Comparison of ENCODE assay signal across 37 mouse cellular contexts in the genomic region with DNA sequence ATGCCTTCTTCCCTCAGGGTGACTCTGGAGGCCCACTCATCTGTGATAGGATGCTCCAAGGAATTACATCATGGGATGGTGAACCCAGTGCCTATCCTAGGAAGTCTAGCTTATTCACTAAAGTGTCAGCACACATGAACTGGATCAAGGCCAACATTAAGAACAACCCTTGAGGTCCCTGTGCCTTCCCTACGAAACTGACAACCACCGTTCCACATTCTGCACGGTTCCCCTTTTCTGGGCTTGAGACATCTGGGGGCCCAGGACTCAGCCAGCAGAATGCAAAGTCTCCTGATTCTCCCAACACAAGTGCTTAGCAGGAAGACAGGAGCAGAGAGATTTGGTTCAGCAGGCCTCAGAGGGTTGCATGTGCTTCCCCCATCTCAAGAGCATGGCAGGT. TPM values are rescaled to one million over a fixed set of nuclear protein-coding genes. Genes with fewer than 3 reads are reported as not detected.
A peak's percentile ranks its signal among the peaks of the same experiment; 100 is the strongest.
DNase-seq lines count a peak whose midpoint lies in the region; ATAC-seq and TF ChIP-seq lines count a peak whose summit lies in the region.
"Had no signal": no experiment of that assay in that cellular context is flagged by ENCODE, and none has a peak within 500 bp of the region (broad histone marks: within the 10 kb centered on the region; RNA-seq: fewer than 3 reads in every experiment).

No protein-coding gene starts in this region.

- no peaks in the 10 kb centered on the region for H3K36me3 ChIP-seq in liver, adult 2 months (ENCODE audit: control insufficient read depth, insufficient read depth, low read length)
- H3K36me3 ChIP-seq in liver, embryonic 11.5 days (ENCODE audit: control insufficient read depth, insufficient read depth, low read length): no peaks in the 10 kb centered on the region
- H3K36me3 ChIP-seq in neural tube, embryonic 13.5 days: no peaks in the 10 kb centered on the region
- H3K36me3 ChIP-seq: embryonic facial prominence, embryonic 13.5 days; forebrain, embryonic 10.5 days; heart, embryonic 13.5 days; hindbrain, embryonic 10.5 days; hindbrain, embryonic 15.5 days; kidney, embryonic 15.5 days; limb, embryonic 13.5 days; midbrain, embryonic 12.5 days had no signal

- no peak for ATAC-seq in liver, embryonic 11.5 days (replicated peaks; ENCODE audit: low FRiP score)
- 0 out of 2 replicates have a peak, but pooled peaks have one; percentile 17 for ATAC-seq in neural tube, embryonic 13.5 days (ENCODE audit: low read depth)
- peak; percentile 71 for ATAC-seq in megakaryocyte, adult 5-6 weeks (ENCODE audit: poor library complexity, severe bottlenecking)
- ATAC-seq: inflammation-experienced regulatory T-cells, adult 6 months had no signal

- intact Hi-C loops in heart, postnatal 14 days (cut with DNase I): no loop called here

- no peaks in the 10 kb centered on the region for H3K9me3 ChIP-seq in liver, embryonic 11.5 days (ENCODE audit: control insufficient read depth, low read length)
- H3K9me3 ChIP-seq in neural tube, embryonic 13.5 days: no peaks in the 10 kb centered on the region
- H3K9me3 ChIP-seq: embryonic facial prominence, embryonic 13.5 days; forebrain, embryonic 10.5 days; heart, embryonic 13.5 days; hindbrain, embryonic 10.5 days; hindbrain, embryonic 15.5 days; kidney, embryonic 15.5 days; limb, embryonic 13.5 days; midbrain, embryonic 12.5 days had no signal

- DNase-seq in liver, adult 2 months (ENCODE audit: extremely low read depth, low read depth, low spot score): peak; percentile 23
- DNase-seq in liver, embryonic 11.5 days (ENCODE audit: low spot score): no peak
- DNase-seq in neural tube, embryonic 10.5 days (ENCODE audit: extremely low spot score, low spot score): no peak
- DNase-seq in thymus, adult 18-20 months: no peak
- DNase-seq in heart, postnatal 14 days: no peak
- DNase-seq: adrenal gland, postnatal 25 days; cerebellum, adult 9-11 months; heart, postnatal 10 days; kidney, postnatal 25 days; right cerebral cortex, adult 18-20 months; right cerebral cortex, postnatal 4 days had no signal

- no peaks in the 10 kb centered on the region for H3K4me1 ChIP-seq in liver, adult 2 months (ENCODE audit: control insufficient read depth, insufficient read depth, low read length)
- H3K4me1 ChIP-seq in liver, embryonic 11.5 days (replicated peaks; ENCODE audit: control insufficient read depth, insufficient read depth, low read length): no peaks in the 10 kb centered on the region
- H3K4me1 ChIP-seq in neural tube, embryonic 13.5 days (replicated peaks): no peaks in the 10 kb centered on the region
- H3K4me1 ChIP-seq: embryonic facial prominence, embryonic 13.5 days; heart, embryonic 13.5 days; hindbrain, embryonic 10.5 days; hindbrain, embryonic 15.5 days; limb, embryonic 13.5 days; midbrain, embryonic 12.5 days had no signal

- no peak overlapping the region for H3K4me3 ChIP-seq in liver, adult 2 months (ENCODE audit: insufficient read depth, low read depth, low read length)
- H3K4me3 ChIP-seq in liver, embryonic 11.5 days (ENCODE audit: low read depth, low read length): no peak overlapping the region
- H3K4me3 ChIP-seq in neural tube, embryonic 13.5 days: no peak overlapping the region
- H3K4me3 ChIP-seq: embryonic facial prominence, embryonic 13.5 days; forebrain, embryonic 10.5 days; heart, embryonic 13.5 days; hindbrain, embryonic 10.5 days; hindbrain, embryonic 15.5 days; kidney, embryonic 15.5 days; layer of hippocampus, adult 2 months; left cerebral cortex, adult 2 months; limb, embryonic 13.5 days; midbrain, embryonic 12.5 days had no signal

- no peak for TF ChIP-seq POLR2A in liver, adult 2 months (IDR thresholded peaks at IDR 0.05; ENCODE audit: extremely low read depth, insufficient read depth, low read length)

- no peak overlapping the region for H3K4me2 ChIP-seq in liver, embryonic 11.5 days
- no peak overlapping the region for H3K4me2 ChIP-seq in neural tube, embryonic 13.5 days
- H3K4me2 ChIP-seq: embryonic facial prominence, embryonic 13.5 days; heart, embryonic 13.5 days; hindbrain, embryonic 15.5 days; kidney, embryonic 15.5 days; limb, embryonic 13.5 days; lung, embryonic 14.5 days; midbrain, embryonic 12.5 days had no signal

- H3K27ac ChIP-seq in liver, adult 2 months (replicated peaks; ENCODE audit: insufficient read depth, low read depth, low read length): no peak overlapping the region
- H3K27ac ChIP-seq in liver, embryonic 11.5 days (ENCODE audit: low read depth, low read length): no peak overlapping the region
- no peak overlapping the region for H3K27ac ChIP-seq in neural tube, embryonic 13.5 days (replicated peaks)
- H3K27ac ChIP-seq: embryonic facial prominence, embryonic 13.5 days; forebrain, embryonic 10.5 days; heart, embryonic 13.5 days; hindbrain, embryonic 10.5 days; hindbrain, embryonic 15.5 days; kidney, embryonic 15.5 days; layer of hippocampus, adult 2 months; left cerebral cortex, adult 2 months; limb, embryonic 13.5 days; liver, embryonic 14.5 days; midbrain, embryonic 12.5 days had no signal

- no peak overlapping the region for H3K9ac ChIP-seq in liver, adult 2 months (ENCODE audit: low read depth, low read length)
- H3K9ac ChIP-seq in liver, embryonic 11.5 days (ENCODE audit: low read depth, low read length): no peak overlapping the region
- H3K9ac ChIP-seq in neural tube, embryonic 13.5 days: no peak overlapping the region
- H3K9ac ChIP-seq: embryonic facial prominence, embryonic 13.5 days; forebrain, postnatal 0 days; heart, embryonic 13.5 days; hindbrain, embryonic 15.5 days; kidney, embryonic 15.5 days; limb, embryonic 13.5 days; liver, embryonic 14.5 days; lung, embryonic 14.5 days; midbrain, embryonic 12.5 days had no signal

- no peak for TF ChIP-seq CTCF in liver, adult 2 months (IDR thresholded peaks at IDR 0.05; ENCODE audit: low read depth, low read length)

- H3K27me3 ChIP-seq in liver, adult 2 months (ENCODE audit: control insufficient read depth, insufficient read depth, low read length): no peaks in the 10 kb centered on the region
- H3K27me3 ChIP-seq in liver, embryonic 11.5 days (replicated peaks; ENCODE audit: control insufficient read depth, insufficient read depth, low read length): no peaks in the 10 kb centered on the region
- H3K27me3 ChIP-seq in neural tube, embryonic 13.5 days: no peaks in the 10 kb centered on the region; the same call in 1 of the 2 replicates
- H3K27me3 ChIP-seq: embryonic facial prominence, embryonic 13.5 days; hindbrain, embryonic 15.5 days; kidney, embryonic 15.5 days; limb, embryonic 13.5 days; midbrain, embryonic 12.5 days; Patski had no signal

- WGBS in liver, adult 2 months: 84% methylated on average over 3 of the region's 3 CpGs
- 68% methylated on average over 3 of the region's 3 CpGs for WGBS in liver, embryonic 11.5 days
- WGBS in neural tube, embryonic 13.5 days: 97% methylated on average over 3 of the region's 3 CpGs

- no peaks in the 10 kb centered on the region for H3K79me2 ChIP-seq in liver, adult 2 months (ENCODE audit: control insufficient read depth, insufficient read depth, low read length)

RNA-seq across cellular contexts. Expression of gene Klk15, which starts 13.0 kb away (rescaled TPM):
- not detected in 2 replicates for total RNA-seq in liver, adult 2 months (2014; rRNA removed)
- not detected in 2 replicates for polyA plus RNA-seq in liver, adult 2 months (2012; rRNA removed)
- polyA plus RNA-seq in liver, embryonic 11.5 days (2014; fragmentation: Nextera tagmentation; extraction: Ambion mirVana): not detected in 2 replicates
- not detected in 2 replicates for polyA plus RNA-seq in neural tube, embryonic 13.5 days (2015; fragmentation: Nextera tagmentation; extraction: Ambion mirVana)
- 0.55 TPM in 1 of 2 replicates, not detected in the other for total RNA-seq in megakaryocyte, adult 5-6 weeks (2015)
- total RNA-seq in megakaryocyte, adult 5-6 weeks (2017): not detected in 2 replicates
- total RNA-seq in heart, postnatal 14 days (2021): not detected
- total RNA-seq: adrenal gland, postnatal 25 days; forebrain, postnatal 0 days; gastrocnemius, adult 8-10 months; gastrocnemius, postnatal 4 days; heart, adult 8-10 months; heart, postnatal 10 days; layer of hippocampus, adult 2 months; layer of hippocampus, postnatal 14 days; left cerebral cortex, adult 2 months; left cerebral cortex, postnatal 36 days; MEL had no signal
- polyA plus RNA-seq: embryonic facial prominence, embryonic 13.5 days; forebrain, embryonic 10.5 days; forebrain, postnatal 0 days; heart, embryonic 13.5 days; hindbrain, embryonic 10.5 days; hindbrain, embryonic 15.5 days; inflammation-experienced regulatory T-cells, adult 6 months; kidney, embryonic 15.5 days; limb, embryonic 13.5 days; liver, embryonic 14.5 days; lung, embryonic 14.5 days; midbrain, embryonic 12.5 days; neural tube, embryonic 11.5 days; Patski; spleen, adult 2 months; thymus, postnatal 0 days had no signal

RNA-seq across cellular contexts. Expression of gene Klk1b8, which starts 29.9 kb away (rescaled TPM):
- total RNA-seq in liver, adult 2 months (2014; rRNA removed): not detected in 2 replicates
- polyA plus RNA-seq in liver, adult 2 months (2012; rRNA removed): not detected in 2 replicates
- not detected in 2 replicates for polyA plus RNA-seq in liver, embryonic 11.5 days (2014; fragmentation: Nextera tagmentation; extraction: Ambion mirVana)
- not detected in 2 replicates for polyA plus RNA-seq in neural tube, embryonic 13.5 days (2015; fragmentation: Nextera tagmentation; extraction: Ambion mirVana)
- total RNA-seq in megakaryocyte, adult 5-6 weeks (2015): not detected in 2 replicates
- not detected in 2 replicates for total RNA-seq in megakaryocyte, adult 5-6 weeks (2017)
- total RNA-seq in heart, postnatal 14 days (2021): not detected
- total RNA-seq: adrenal gland, postnatal 25 days; forebrain, postnatal 0 days; gastrocnemius, adult 8-10 months; gastrocnemius, postnatal 4 days; heart, adult 8-10 months; heart, postnatal 10 days; layer of hippocampus, adult 2 months; layer of hippocampus, postnatal 14 days; left cerebral cortex, adult 2 months; left cerebral cortex, postnatal 36 days; MEL had no signal
- polyA plus RNA-seq: embryonic facial prominence, embryonic 13.5 days; forebrain, embryonic 10.5 days; forebrain, postnatal 0 days; heart, embryonic 13.5 days; hindbrain, embryonic 10.5 days; hindbrain, embryonic 15.5 days; inflammation-experienced regulatory T-cells, adult 6 months; kidney, embryonic 15.5 days; limb, embryonic 13.5 days; liver, embryonic 14.5 days; lung, embryonic 14.5 days; midbrain, embryonic 12.5 days; neural tube, embryonic 11.5 days; Patski had no signal

RNA-seq across cellular contexts. Expression of gene Klk4, which starts 39.6 kb away (rescaled TPM):
- not detected in 2 replicates for total RNA-seq in liver, adult 2 months (2014; rRNA removed)
- polyA plus RNA-seq in liver, adult 2 months (2012; rRNA removed): not detected in 2 replicates
- polyA plus RNA-seq in liver, embryonic 11.5 days (2014; fragmentation: Nextera tagmentation; extraction: Ambion mirVana): 0.18 TPM in 1 of 2 replicates, not detected in the other
- polyA plus RNA-seq in neural tube, embryonic 13.5 days (2015; fragmentation: Nextera tagmentation; extraction: Ambion mirVana): 0.31 TPM in 1 of 2 replicates, not detected in the other
- not detected in 2 replicates for total RNA-seq in megakaryocyte, adult 5-6 weeks (2015)
- total RNA-seq in megakaryocyte, adult 5-6 weeks (2017): not detected in 2 replicates
- total RNA-seq in heart, postnatal 14 days (2021): not detected
- total RNA-seq: adrenal gland, postnatal 25 days; gastrocnemius, adult 8-10 months; heart, adult 8-10 months; heart, postnatal 10 days; layer of hippocampus, adult 2 months; layer of hippocampus, postnatal 14 days; left cerebral cortex, adult 2 months; left cerebral cortex, postnatal 36 days; MEL had no signal
- polyA plus RNA-seq: forebrain, embryonic 10.5 days; heart, embryonic 13.5 days; inflammation-experienced regulatory T-cells, adult 6 months; liver, embryonic 14.5 days; lung, embryonic 14.5 days; midbrain, embryonic 12.5 days; neural tube, embryonic 11.5 days; Patski; spleen, adult 2 months had no signal

RNA-seq across cellular contexts. Expression of gene Klk1b1, which starts 46.0 kb away (rescaled TPM):
- not detected in 2 replicates for total RNA-seq in liver, adult 2 months (2014; rRNA removed)
- not detected in 2 replicates for polyA plus RNA-seq in liver, adult 2 months (2012; rRNA removed)
- polyA plus RNA-seq in liver, embryonic 11.5 days (2014; fragmentation: Nextera tagmentation; extraction: Ambion mirVana): not detected in 2 replicates
- polyA plus RNA-seq in neural tube, embryonic 13.5 days (2015; fragmentation: Nextera tagmentation; extraction: Ambion mirVana): not detected in 2 replicates
- not detected in 2 replicates for total RNA-seq in megakaryocyte, adult 5-6 weeks (2015)
- not detected in 2 replicates for total RNA-seq in megakaryocyte, adult 5-6 weeks (2017)
- not detected for total RNA-seq in heart, postnatal 14 days (2021)
- total RNA-seq: adrenal gland, postnatal 25 days; forebrain, postnatal 0 days; gastrocnemius, adult 8-10 months; gastrocnemius, postnatal 4 days; heart, adult 8-10 months; heart, postnatal 10 days; layer of hippocampus, adult 2 months; layer of hippocampus, postnatal 14 days; left cerebral cortex, adult 2 months; left cerebral cortex, postnatal 36 days; MEL had no signal
- polyA plus RNA-seq: embryonic facial prominence, embryonic 13.5 days; forebrain, embryonic 10.5 days; forebrain, postnatal 0 days; heart, embryonic 13.5 days; hindbrain, embryonic 10.5 days; hindbrain, embryonic 15.5 days; inflammation-experienced regulatory T-cells, adult 6 months; kidney, embryonic 15.5 days; limb, embryonic 13.5 days; liver, embryonic 14.5 days; lung, embryonic 14.5 days; midbrain, embryonic 12.5 days; neural tube, embryonic 11.5 days; Patski; spleen, adult 2 months had no signal

RNA-seq across cellular contexts. Expression of gene Klk1b9, which starts 55.3 kb away (rescaled TPM):
- not detected in 2 replicates for total RNA-seq in liver, adult 2 months (2014; rRNA removed)
- not detected in 2 replicates for polyA plus RNA-seq in liver, adult 2 months (2012; rRNA removed)
- polyA plus RNA-seq in liver, embryonic 11.5 days (2014; fragmentation: Nextera tagmentation; extraction: Ambion mirVana): not detected in 2 replicates
- polyA plus RNA-seq in neural tube, embryonic 13.5 days (2015; fragmentation: Nextera tagmentation; extraction: Ambion mirVana): not detected in 2 replicates
- not detected in 2 replicates for total RNA-seq in megakaryocyte, adult 5-6 weeks (2015)
- total RNA-seq in megakaryocyte, adult 5-6 weeks (2017): not detected in 2 replicates
- not detected for total RNA-seq in heart, postnatal 14 days (2021)
- total RNA-seq: adrenal gland, postnatal 25 days; forebrain, postnatal 0 days; gastrocnemius, adult 8-10 months; gastrocnemius, postnatal 4 days; heart, adult 8-10 months; heart, postnatal 10 days; layer of hippocampus, adult 2 months; layer of hippocampus, postnatal 14 days; left cerebral cortex, adult 2 months; left cerebral cortex, postnatal 36 days; MEL had no signal
- polyA plus RNA-seq: embryonic facial prominence, embryonic 13.5 days; forebrain, embryonic 10.5 days; forebrain, postnatal 0 days; heart, embryonic 13.5 days; hindbrain, embryonic 10.5 days; hindbrain, embryonic 15.5 days; kidney, embryonic 15.5 days; limb, embryonic 13.5 days; liver, embryonic 14.5 days; lung, embryonic 14.5 days; midbrain, embryonic 12.5 days; neural tube, embryonic 11.5 days; Patski had no signal
